Mouse (Mus musculus) heart, adult 2 months (tissue): ENCODE results near the gene Alox12b.

Experiments used
- EP300 ChIP-seq: fragments of 200-500 bp; IDR thresholded peaks from 2 replicates; pipeline ENCODE4 v1.6.1; 2011; ENCODE audit warnings: low read depth, low read length, control low read depth; ENCODE audit not compliant: insufficient read depth
- POLR2A ChIP-seq: fragments of 200-500 bp; IDR thresholded peaks from 2 replicates; pipeline ENCODE4 v1.6.1; 2011; ENCODE audit warnings: mild to moderate bottlenecking, low read depth, low read length, control low read depth; ENCODE audit not compliant: insufficient read depth

GRCm38 (mm10) chr11:69148451-69148960, 8.3 kb upstream of the Alox12b start:
- no peak for TF ChIP-seq POLR2A
- TF ChIP-seq EP300, result no peak
